Mouse (Mus musculus) inflammation-experienced regulatory T-cells (primary cell): Measurements from ENCODE around the gene Esp38. TPM values are rescaled to one million over a fixed set of nuclear protein-coding genes. Genes with fewer than 3 reads are reported as not detected.

Experiments
- polyA plus RNA-seq, 2 experiments: library from polyadenylated mRNA; unstranded; fragments of 100-300 nt; shearing (Covaris generic); gene quantifications; one replicate each; pipeline ENCODE4 v1.2.1; 2017

Esp38 gene
- polyA plus RNA-seq: not detected

GRCm38 (mm10) chr17:39950220-39950619, at the start of gene Esp38:
Esp38 (plus strand) TSS chr17:39950520.

Other genes with a start within 250 kb of the Esp38 start
- gene AC192777.2, start 144.9 kb downstream of the Esp38 start, polyA plus RNA-seq: not detected